Comparison of ENCODE assay signal across 8 mouse cellular contexts in genomic region chr5:114383184-114383904, GRCm38 (mm10). TPM values are rescaled to one million over a fixed set of nuclear protein-coding genes. Genes with fewer than 3 reads are reported as not detected.
DNase-seq lines count a peak whose midpoint lies in the region; ATAC-seq lines count a peak whose summit lies in the region.

No protein-coding gene starts in this region.

- no peak for ATAC-seq in monocyte, adult 5-6 weeks (replicated peaks; ENCODE audit: insufficient number of reproducible peaks, low FRiP score, low TSS enrichment, poor library complexity, severe bottlenecking)

- DNase-seq in gastrocnemius, postnatal 10 days: peak; percentile 54
- DNase-seq in gastrocnemius, postnatal 36 days: no peak
- peak; percentile 26 to 30 for DNase-seq in monocyte, adult 2 months (ENCODE audit: low read depth in 1 of 2, low spot score in 2 of 2)
- peak; percentile 43 to 62 for DNase-seq in adrenal gland, postnatal 36 days
- peak; percentile 56 for DNase-seq in lung, postnatal 10 days
- DNase-seq in frontal cortex, postnatal 10 days (ENCODE audit: low spot score in 2 of 2): no peak
- no peak for DNase-seq in left cerebral cortex, adult 18-20 months (ENCODE audit: low spot score in 2 of 2)

- intact Hi-C loops in gastrocnemius, postnatal 36 days (cut with DNase I): loop anchor here (5.0 kb wide), 1 partner anchor 71 kb away; no protein-coding TSS in a partner anchor

RNA-seq across cellular contexts. Expression of gene Ube3b, which starts 2.9 kb away (rescaled TPM):
- 10 to 100 TPM; 52.3 to 55.6 TPM for total RNA-seq in gastrocnemius, postnatal 10 days (2021)
- total RNA-seq in gastrocnemius, postnatal 36 days (2021): 100 to 1,000 TPM; 107 to 118 TPM
- total RNA-seq in monocyte, adult 5-6 weeks (2017): 22.0 to 38.0 TPM (median 27.7 TPM) in 3 replicates
- total RNA-seq in adrenal gland, postnatal 36 days (2021): 10 to 100 TPM; 60.3 to 79.0 TPM
- 10 to 100 TPM; 86.2 to 93.3 TPM for total RNA-seq in left cerebral cortex, adult 18-20 months (2021)

RNA-seq across cellular contexts. Expression of gene Kctd10, which starts 3.0 kb away (rescaled TPM):
- total RNA-seq in gastrocnemius, postnatal 10 days (2021): 10 to 100 TPM; 28.3 to 30.8 TPM
- 10 to 100 TPM; 14.1 to 16.6 TPM for total RNA-seq in gastrocnemius, postnatal 36 days (2021)
- 86.5 to 90.0 TPM (median 87.5 TPM) in 3 replicates for total RNA-seq in monocyte, adult 5-6 weeks (2017)
- 10 to 100 TPM; 62.7 to 71.9 TPM for total RNA-seq in adrenal gland, postnatal 36 days (2021)
- total RNA-seq in left cerebral cortex, adult 18-20 months (2021): 10 to 100 TPM; 64.6 to 68.6 TPM

Comparison
In these comparisons a context has a peak if more than half of its experiments do, and no peak if none do; other contexts are left out.
1. DNase-seq: peak in gastrocnemius, postnatal 10 days (single experiment), monocyte, adult 2 months (2 of 2), adrenal gland, postnatal 36 days (2 of 2) and lung, postnatal 10 days (single experiment); none in gastrocnemius, postnatal 36 days (0 of 2), frontal cortex, postnatal 10 days (0 of 2) and left cerebral cortex, adult 18-20 months (0 of 2).